Mouse (Mus musculus): ENCODE measurements around the gene Sspo.
"Not testable (repeated sequence)": the region's sequence is repeated elsewhere in the genome, so short reads cannot be mapped to it uniquely, and the experiment has no call there.

The Sspo gene

DNA sequence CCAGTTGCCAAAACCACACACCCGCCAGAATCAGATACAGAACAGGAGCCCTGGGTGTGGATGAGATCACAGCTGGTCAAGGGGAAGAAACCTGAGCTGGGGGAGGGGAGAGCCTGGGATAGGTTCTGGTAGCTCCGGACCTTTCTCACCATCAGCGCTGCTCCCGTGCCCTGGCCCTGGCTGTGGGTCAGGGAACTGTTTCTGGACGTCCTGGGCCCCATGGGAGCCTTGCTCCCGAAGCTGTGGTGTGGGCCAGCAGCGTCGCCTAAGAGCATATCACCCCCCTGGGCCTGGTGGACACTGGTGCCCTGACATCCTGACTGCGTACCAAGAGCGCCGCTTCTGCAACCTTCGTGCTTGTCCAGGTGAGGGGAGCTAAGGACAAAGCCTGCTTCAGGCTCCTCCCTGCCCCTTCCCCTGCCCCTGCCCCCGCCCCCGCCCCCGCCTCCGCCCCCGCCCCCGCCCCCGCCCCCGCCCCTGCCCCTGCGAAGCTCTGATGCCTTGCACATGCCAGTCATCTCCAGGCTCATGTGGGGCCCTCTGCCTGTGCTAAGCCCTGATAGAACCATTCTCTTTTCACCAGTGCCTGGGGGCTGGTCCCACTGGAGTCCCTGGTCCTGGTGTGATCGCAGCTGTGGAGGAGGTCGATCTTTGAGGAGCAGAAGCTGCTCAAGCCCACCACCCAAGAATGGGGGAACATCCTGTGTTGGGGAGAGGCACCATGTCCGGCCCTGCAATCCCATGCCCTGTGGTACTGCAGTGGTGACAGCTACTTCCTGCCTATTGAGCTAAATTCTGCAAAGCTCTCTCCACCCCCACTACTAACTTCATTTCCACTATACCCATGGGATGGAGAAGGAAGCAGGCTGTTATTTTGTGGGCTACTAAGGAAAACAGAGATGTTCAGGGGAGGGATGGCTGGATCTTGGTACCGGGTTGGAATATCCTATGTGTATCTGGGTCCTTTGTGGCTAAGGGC lies 40.0 kb downstream of the Sspo start:
- peak; percentile 63 for DNase-seq (ENCODE audit: extremely low spot score)

- DNase-seq (ENCODE audit: extremely low spot score): no peak
Measured at GRCm38 (mm10) chr6:48489741-48490140, 41.7 kb downstream of the Sspo start.

DNA sequence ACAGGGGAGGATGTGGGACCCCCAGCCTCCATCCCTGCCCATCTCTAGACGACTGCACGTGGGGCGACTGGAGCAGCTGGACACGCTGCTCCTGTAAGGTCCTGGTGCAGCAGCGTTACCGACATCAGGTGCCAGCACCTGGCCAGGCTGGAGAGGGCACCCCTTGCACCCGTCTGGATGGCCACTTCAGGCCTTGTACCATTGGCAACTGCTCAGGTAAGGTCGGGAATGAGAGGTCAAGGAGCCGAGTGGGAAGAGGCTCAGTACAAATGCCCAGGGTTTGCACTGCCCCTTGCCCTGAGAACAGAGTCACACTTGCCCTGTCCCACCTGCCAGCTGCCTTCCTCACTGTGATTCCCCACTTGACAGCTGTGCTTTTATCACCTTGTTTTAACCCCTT lies 43.3 kb downstream of the Sspo start:
- DNase-seq (ENCODE audit: extremely low spot score): no peak

DNA sequence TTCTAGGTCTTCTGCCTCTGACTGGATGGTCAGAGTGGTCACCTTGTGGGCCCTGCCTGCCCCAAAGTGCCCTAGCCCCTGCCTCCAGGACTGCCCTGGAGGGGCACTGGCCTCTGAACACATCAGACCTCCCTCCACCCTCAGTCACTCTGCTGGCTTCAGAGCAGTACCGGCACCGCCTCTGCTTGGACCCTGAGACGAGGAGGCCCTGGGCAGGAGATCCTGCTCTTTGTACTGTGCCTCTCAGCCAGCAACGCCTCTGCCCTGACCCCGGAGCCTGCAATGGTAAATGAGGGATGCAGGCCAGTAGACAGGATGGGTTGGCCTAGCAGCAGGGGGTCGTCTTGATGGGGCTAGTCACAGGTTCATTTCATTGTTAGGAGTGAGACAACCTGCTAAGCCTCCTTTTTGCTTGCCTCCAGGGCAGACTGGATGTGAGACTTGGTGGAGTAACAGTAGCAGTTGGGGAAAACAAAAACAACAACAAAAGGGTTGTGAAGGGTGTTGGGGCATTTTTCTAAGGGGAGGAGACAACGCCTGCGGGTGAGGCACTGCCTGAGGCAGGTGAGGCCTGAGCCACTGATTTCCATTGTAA lies 45.2 kb downstream of the Sspo start:
- no peak for DNase-seq (ENCODE audit: extremely low spot score)

DNA sequence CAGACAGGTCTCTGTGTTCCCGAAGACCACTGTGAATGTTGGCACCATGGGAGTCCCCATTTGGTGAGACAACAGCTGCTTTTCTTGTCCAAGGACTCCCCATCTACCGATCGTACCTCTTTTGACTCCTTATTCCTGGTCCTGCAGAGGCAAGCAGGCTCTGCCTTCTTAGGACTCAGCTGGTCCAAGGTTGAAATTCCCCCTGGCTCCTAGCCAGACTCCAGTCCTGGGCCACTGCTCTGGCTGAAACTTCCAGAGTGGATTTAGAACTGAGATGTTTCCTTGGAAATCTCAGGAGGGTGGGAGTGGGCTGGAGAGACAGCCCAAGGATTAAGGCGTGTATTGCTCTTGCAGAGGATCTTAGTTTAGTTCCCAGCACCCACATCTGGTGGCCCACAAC lies 49.5 kb downstream of the Sspo start:
- no peak for DNase-seq (ENCODE audit: extremely low spot score)

GRCm38 (mm10) chr6:48503847-48504240 lies 55.8 kb downstream of the Sspo start:
- DNase-seq (ENCODE audit: extremely low spot score): no peak

- peak; percentile 78 for DNase-seq (ENCODE audit: extremely low spot score)
Measured at GRCm38 (mm10) chr6:48504241-48504854, 56.3 kb downstream of the Sspo start.

- no peak for DNase-seq (ENCODE audit: extremely low spot score)
Measured at GRCm38 (mm10) chr6:48508087-48508486, 60.1 kb downstream of the Sspo start.

- DNase-seq (ENCODE audit: extremely low spot score): no peak
Measured at GRCm38 (mm10) chr6:48510426-48510825, 62.4 kb downstream of the Sspo start.

DNA sequence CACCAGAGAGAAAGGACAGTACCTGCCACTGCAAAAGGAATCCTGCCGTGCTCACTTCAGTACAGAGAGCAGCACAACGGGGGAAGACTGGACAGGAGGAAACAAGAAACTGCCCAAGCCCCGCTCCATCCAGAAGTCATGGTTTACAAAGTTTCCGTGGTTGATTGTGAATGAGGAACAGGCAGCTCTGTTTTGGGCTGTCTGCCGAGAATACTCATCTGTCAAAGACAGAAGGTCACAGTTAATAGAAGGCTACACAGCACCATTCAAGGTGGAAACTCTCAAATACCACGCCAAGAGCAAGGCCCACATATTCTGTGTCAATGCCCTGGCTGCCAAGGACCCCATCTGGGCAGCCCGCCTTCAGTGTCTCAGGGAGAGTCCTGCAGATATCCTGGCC lies 63.8 kb downstream of the Sspo start:
- no peak for DNase-seq (ENCODE audit: extremely low spot score)

- not testable (repeated sequence) for DNase-seq (ENCODE audit: extremely low spot score)
Measured at GRCm38 (mm10) chr6:48524882-48525281, 76.9 kb downstream of the Sspo start.

DNA sequence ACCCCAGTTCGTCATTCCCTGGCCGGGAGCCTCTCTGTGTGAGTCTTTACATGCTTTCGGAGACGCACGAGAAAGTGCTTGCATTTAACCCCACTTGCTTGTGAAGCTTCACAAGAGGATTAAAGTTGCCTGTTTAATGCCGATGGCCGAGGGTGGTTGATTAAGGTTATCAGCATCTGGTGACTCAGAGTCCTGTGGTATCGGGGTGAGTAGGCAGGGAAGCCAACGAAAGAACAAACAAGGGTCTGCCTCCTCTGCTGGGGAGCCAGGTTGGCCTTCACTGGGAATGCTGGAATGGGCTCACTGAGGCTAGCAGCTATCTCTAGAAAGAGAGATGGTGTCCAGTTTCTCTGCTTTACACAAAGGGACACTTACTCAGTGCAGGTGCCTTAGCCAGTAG lies 79.9 kb downstream of the Sspo start:
- DNase-seq (ENCODE audit: extremely low spot score): no peak

GRCm38 (mm10) chr6:48529261-48529660 lies 81.2 kb downstream of the Sspo start:
- DNase-seq (ENCODE audit: extremely low spot score): no peak

DNA sequence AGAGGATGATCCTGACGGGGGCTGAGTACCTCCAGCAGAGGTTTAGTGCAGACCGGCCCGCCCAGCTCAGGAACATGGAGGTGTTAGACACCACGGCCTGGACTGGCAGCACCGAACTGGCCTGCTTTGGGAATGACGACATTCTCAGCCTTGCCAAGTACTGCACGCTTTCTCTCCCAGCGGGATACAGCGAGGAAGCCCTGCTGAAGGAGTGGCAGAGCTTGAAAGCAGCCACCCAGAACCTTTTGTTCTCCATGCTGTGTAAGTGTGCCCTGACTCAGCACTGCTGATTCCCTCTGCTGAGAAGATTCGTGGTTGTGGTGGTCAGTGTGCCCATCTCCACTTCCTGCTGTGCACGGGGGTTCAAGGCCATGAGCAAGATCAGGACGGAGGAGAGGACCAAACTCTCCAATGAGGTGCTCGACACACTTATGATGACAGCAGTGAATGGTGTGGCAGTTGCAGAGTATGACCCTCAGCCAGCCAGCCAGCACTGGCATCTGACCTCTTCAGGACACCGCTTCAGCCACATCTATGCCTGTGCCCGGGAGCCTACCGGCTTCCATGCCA lies 81.9 kb downstream of the Sspo start:
- DNase-seq (ENCODE audit: extremely low spot score): no peak

DNA sequence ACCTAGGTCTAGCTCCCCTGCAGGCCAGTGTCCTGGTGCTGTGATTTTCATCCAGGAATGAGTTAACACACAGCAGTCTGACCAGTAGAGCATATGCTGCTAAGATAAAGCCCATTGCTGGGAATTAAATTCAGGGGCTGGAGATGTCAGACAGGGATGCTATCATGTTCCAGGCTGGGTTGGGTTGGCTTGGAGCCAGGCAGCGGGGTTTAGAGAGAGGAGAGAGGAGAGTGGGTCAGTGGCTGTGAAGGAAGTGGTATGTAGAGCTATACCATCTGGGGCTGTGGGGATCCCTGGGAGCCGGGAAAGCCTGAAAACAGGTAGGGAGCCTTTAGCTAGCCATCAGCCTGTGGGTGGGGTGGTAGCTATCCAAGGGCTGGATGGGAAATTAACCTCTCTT lies 82.8 kb downstream of the Sspo start:
- no peak for DNase-seq (ENCODE audit: extremely low spot score)

- no peak for DNase-seq (ENCODE audit: extremely low spot score)
Measured at GRCm38 (mm10) chr6:48533475-48533874, 85.4 kb downstream of the Sspo start.

DNA sequence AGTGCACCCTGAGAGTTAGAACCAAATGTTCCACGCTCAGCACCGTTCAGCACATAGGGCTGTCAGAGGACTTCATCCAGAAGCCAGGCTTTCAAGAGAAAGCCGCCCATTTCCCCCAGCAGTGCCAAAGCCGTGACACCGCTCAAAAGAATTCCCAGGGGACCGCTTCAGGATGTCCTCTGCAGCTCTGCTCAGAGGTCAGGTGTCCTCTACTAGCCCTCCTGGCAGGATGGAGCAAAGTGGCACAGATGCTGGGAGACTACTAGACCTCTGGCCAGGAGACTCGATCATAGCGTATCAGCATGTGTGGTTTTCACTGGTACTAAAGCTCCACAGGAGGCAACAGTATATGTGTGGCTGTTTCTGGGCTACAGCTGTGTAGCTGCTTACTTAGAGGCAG lies 86.9 kb downstream of the Sspo start:
- DNase-seq (ENCODE audit: extremely low spot score): no peak

DNA sequence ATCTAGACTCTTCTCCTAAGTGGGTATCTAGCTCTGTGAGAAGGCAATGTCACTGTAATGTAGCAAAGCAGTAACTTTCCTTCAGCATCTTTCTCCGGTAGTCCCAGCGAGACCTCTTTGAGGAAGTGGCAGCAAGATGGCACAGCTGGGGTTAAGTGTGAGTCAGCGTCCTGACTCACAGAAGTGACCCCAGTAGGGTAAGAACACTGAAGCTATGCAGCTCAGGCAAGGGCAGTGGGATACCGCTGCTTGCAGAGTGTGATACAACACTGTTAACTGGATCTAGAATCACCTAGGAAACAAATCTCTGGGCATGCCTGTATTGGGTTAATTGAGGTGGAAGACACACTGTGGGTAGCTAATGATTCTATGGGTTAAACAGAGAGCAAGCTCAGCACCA lies 88.1 kb downstream of the Sspo start:
- no peak for DNase-seq (ENCODE audit: extremely low spot score)

- peak; percentile 88 for DNase-seq (ENCODE audit: extremely low spot score)
Measured at GRCm38 (mm10) chr6:48537105-48537954, 89.3 kb downstream of the Sspo start, which contains the start of gene Atp6v0e2. Atp6v0e2 (plus strand) TSS chr6:48537615.

DNA sequence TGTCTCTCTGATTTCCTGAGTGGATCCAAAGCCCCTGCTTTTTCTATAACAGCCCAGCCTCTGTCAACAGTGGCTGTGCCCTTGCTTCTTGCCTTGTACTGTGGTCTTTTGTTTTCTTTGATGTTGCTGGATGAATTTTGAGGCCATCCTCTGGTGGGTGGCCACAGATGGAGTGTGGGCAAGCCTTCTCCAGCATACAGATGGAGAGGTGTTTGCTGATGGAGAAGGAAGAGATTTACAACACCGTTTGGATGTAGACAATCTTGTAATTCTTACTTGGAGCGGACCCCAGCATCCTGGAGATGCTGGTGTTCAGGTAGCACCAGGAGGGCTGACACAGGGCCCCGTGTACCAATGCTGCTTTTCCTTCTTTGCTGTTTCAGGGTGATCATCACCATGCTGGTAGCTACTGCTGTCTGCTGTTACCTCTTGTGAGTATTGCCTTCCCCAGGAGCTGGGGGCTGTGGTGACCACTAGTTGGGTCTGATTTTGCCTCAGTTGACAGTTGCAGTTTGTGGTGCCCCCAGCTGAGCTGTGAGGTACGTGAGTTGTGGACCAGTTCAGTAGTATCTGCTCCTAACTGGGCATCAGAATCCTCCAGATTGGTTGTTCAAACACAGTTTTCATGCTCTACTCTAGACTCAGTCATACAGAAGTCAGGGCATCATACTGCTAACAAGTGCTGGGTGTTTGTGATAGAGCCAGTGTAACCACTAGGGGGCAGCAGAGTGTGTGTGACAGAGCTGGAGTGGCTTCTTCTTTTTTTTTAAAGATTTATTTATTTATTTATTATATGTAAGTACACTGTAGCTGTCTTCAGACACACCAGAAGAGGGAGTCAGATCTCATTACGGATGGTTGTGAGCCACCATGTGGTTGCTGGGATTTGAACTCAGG lies 91.1 kb downstream of the Sspo start:
- DNase-seq (ENCODE audit: extremely low spot score): peak; percentile 73
